Mouse (Mus musculus) erythroid progenitor cell, adult 5-6 weeks (primary cell): ENCODE measurements around the gene Rapsn. TPM values are rescaled to one million over a fixed set of nuclear protein-coding genes. Genes with fewer than 3 reads are reported as not detected.

Experiments used
- ATAC-seq: replicated peaks from 2 replicates; pipeline ENCODE4 v1.8.0; 2016; ENCODE audit warnings: moderate number of reproducible peaks, mild to moderate bottlenecking, moderate TSS enrichment, inconsistent platforms; ENCODE audit not compliant: poor library complexity, low FRiP score, severe bottlenecking
- total RNA-seq, 2 experiments: library from RNA; stranded (forward) in 1 of 2; stranded (reverse) in 1 of 2; fragments of 150-400 nt in 1 of 2; fragments of 186-747, 209-891 nt in 1 of 2; gene quantifications; 2 replicates each; pipeline versions ENCODE4 v1.2.3 to v1.2.4; 2015 to 2017; ENCODE audit warnings: low replicate concordance in 2 of 2

Gene Rapsn
- total RNA-seq, 2 experiments from 2014 or later, result 1.7 TPM; not detected in 1

DNA sequence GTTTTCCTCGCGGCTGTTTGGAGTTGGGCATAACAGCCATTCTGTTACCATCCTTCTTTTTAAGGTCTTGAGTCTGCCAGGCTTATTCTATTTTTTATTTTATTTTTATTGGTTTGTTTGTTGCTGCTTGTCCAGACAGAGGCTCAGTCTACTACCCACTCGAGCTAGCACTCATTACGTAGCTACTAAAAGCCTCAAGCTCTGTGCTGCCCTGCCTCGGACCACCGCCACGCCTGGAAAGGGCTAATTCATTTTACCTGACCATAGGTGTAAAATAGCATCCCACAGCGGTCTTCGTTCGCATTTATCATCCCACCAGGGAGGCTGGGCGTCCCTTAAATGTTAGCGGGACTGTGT is 42.5 kb downstream of the Rapsn start:
- ATAC-seq, result no peak

DNA sequence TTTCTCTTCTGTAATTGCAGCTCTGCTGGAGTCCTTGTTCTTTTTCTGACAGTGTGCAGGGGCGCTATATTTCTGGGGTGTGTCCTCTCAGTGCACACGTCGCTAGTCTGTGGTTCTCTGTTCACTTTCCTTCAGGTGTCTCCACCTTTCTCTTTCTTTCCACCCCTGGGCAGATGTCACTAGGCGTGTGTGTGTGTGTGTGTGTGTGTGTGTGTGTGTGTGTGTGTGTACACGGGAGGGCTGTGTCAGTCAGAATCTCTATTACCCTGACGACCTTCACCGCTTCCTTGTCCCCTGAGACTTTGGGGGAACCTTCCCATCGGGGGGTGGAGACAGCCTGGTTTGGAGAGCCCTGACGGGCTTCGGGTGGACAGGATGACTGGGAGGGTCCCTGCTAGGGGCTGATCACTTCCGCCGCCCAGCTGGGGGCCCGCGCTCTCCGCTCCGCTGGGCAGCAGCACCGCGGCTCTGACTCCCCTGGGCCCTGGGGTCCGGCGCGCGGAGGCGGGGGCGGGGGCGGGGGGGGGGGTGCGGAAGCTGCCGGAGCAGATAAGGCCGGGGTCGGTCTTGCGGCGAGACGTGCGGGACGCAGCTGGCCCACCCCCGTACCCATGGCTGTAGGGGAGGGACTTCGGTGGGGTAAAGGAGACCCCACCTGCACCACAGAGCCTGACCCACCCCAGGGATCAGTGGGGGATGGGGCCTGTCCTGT is 43.0 kb downstream of the Rapsn start:
- ATAC-seq, result no peak

DNA sequence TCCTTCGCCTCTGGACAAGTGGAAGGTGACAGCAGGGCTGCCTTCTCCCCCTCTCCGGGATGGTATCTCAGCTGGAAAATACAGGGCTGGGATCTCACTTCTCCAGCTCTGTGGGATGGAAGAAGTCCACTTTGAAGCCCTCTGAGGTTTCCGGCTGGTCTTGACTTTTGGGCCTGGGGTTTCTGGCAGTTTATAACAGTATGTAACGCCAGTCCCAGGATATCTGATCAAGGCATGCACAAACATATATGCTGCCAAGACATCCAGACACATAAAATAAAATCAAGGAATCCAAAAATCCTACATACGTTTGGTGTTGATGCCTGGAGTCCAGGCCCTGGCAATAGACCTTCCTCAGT is 43.6 kb downstream of the Rapsn start:
- ATAC-seq, result no peak

- ATAC-seq, result no peak
These were observed 45.5 kb downstream of the Rapsn start for GRCm38 (mm10) chr2:91080784-91081513.

GRCm38 (mm10) chr2:91081775-91082695 is 46.6 kb downstream of the Rapsn start, which contains the start of gene Spi1:
TSS of gene Spi1 (plus strand) at chr2:91082390.
- no peak for ATAC-seq

DNA sequence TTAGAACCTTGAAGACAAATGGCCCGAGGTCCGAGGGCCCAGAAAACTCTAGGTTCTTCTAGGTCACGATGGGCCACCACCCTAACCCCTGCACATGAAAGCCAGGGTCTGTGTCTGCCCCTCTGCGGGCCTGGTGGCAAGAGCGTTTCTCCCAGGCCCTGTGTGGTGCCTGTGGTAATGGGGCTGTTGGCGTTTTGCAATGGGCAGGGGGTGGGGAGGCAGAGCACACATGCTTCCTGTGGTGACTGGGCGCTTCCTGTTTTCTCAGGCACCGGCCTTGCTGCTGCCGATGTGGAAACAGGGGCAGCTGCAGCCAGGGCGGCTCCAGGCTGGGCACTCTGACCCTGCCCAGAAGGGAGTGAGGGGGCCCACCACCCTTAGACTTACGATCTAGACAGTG is 47.4 kb downstream of the Rapsn start:
- ATAC-seq, result no peak

DNA sequence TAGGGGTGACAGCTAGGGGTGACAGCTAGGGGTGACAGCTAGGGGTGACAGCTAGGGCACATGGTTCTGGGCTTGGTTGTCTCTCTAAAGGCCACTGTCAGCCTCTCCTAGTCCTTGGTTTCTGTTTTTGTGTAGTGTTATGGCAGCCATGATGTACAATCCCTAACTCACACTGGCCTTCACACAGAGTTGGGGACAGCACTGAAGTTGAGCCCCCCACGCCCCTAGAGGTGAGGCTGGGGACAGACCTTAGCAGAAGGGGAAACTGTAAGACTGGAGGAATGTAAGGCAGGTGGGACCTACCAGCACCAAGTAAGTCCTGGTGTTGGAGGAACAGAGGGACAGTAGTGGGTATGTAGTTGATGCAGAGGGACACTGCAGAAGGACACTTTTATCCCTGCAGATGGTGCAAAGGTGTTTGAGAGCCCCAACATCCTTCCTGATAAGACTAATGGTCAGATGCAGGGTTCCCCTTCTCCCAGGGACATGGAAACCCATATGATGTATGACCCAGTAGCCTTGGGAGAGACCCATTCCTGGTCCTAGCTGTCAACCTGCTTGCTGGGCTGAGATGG is 48.0 kb downstream of the Rapsn start:
- ATAC-seq, result no peak

- ATAC-seq, result no peak
These were observed 48.9 kb downstream of the Rapsn start for GRCm38 (mm10) chr2:91084179-91084820.

- no peak for ATAC-seq
These were observed 50.3 kb downstream of the Rapsn start for GRCm38 (mm10) chr2:91085494-91086391.

DNA sequence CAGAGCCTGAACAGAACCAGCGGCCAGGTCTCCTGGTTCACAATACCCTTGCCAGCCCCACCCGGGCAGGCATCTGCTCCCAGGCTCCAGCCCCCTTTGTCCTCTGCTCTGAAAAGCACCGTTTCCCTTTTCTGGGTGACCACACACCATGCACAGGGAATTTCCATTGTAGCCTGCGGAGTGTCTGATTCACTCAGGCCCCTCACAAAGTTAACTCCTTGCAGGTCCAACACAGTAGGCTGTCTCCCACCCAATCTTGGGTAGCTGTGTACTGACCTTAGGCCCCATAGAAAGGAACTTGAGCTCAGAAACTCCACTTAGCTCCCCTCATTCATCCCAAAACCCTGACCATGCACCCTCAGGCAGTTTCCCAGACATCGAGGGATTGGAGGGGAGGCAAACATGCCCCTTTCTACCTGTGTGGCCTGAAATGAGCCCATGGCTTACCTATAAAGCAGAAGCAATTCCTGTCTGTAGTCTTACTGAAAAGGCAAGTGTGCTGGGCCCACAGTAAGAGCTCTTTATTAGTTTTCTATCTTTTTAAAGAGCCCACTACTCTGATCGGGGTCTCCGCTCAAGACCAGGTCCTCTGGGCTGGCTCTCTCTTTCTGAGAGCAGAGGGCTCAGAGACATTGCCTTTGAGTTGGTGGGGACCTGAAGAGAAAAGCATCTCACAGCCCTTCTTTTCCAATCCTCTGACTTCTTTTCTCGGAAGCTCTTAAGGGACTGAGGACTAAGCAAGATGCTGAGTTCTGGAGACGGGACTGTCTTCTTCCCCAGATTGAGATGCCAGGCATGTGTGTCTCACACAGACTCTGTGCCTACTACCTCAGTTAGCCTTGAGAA is 51.2 kb downstream of the Rapsn start:
- ATAC-seq, result no peak

GRCm38 (mm10) chr2:91087453-91087852 is 52.0 kb downstream of the Rapsn start:
- ATAC-seq, result no peak

DNA sequence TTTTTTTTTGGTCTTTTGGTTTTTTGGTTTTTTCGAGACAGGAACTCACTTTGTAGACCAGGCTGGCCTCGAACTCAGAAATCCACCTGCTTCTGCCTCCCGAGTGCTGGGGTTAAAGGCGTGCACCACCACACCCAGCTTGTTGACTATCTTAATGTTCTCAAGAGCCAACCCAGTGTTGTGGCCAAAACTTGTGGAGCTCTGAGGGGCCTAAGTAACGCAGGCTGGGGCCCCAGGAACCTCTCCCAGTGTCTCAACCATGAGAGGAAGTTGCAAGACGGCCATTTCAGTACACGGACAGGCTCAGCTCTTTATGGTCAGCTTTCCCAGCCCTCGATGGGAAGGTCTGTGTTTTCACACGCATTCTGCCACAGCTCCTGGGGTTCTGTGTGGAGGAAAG is 53.6 kb downstream of the Rapsn start:
- ATAC-seq, result no peak

DNA sequence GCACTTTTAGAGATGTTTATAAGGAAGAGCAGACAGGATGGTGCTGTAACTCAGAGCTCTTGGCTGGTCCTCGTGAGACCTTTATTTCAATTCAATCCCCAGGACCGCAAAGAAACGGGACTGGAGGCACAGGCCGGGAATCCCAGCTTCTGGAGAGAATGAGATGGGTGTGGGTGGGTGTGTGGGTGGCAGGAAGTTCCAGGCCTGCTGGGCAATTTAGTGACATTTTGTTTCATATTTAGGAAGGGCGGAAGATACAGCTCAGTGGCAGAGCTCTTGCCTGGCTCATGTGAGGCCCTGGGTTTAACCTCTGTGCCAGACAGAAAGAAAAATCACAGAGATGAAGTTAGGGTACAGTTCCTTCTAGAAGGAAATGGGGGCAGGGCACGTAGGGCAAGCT is 54.8 kb downstream of the Rapsn start:
- ATAC-seq, result no peak

DNA sequence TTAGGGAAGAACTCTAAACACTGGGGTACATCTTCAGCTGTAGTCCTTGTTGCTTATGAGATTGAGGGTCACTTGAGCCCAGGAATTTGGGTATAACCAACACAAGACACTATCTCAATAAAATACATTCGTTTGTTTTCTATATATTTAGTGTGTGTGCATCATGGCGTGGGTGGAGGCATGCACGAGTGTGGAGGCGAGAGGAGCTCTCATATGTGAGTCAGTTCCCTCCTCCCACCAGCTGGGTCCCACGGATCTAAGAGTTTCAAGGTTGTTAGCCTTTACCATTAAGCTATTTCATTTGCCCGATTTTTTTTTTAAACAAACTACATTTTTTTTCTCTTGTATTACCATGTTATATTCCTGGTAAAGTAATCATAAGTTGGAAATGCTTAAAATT is 55.4 kb downstream of the Rapsn start:
- no peak for ATAC-seq
